Mouse (Mus musculus) small intestine, adult 2 months (tissue): Measurements from ENCODE around the gene Rnasek.

ENCODE experiments used
- CTCF ChIP-seq: fragments of 200-500 bp; IDR thresholded peaks from 2 replicates; pipeline ENCODE4 v1.5.1; 2012; ENCODE audit warnings: low read depth, mild to moderate bottlenecking, control low read depth, inconsistent platforms, low read length, moderate library complexity, mixed read lengths; ENCODE audit not compliant: insufficient replicate concordance, insufficient read length; ENCODE audit errors: extremely low read depth
- POLR2A ChIP-seq: fragments of 200-500 bp; IDR thresholded peaks from 2 replicates; pipeline ENCODE4 v1.6.1; 2012; ENCODE audit warnings: low read depth, mild to moderate bottlenecking, control low read depth, inconsistent platforms, low read length, moderate library complexity

GRCm38 (mm10) chr11:70200036-70200608 is 39.5 kb downstream of the Rnasek start:
- TF ChIP-seq CTCF (no peak), POLR2A (no peak)
